Mouse (Mus musculus) heart, postnatal 0 days (tissue): ENCODE measurements around the gene Slc16a9.

Source experiments
- CTCF ChIP-seq: IDR thresholded peaks from 2 replicates; pipeline ENCODE4 v1.5.1; 2016; ENCODE audit warnings: antibody characterized with exemption, control low read depth, low read depth
- EP300 ChIP-seq: IDR thresholded peaks from 2 replicates; pipeline ENCODE4 v1.6.1; 2016; ENCODE audit warnings: antibody characterized with exemption, low read depth

GRCm38 (mm10) chr10:70301190-70301589, 56.3 kb downstream of the Slc16a9 start:
- TF ChIP-seq EP300 (no peak), CTCF (no peak)
